Mouse (Mus musculus): ENCODE results near the gene Zfp36. TPM values are rescaled to one million over a fixed set of nuclear protein-coding genes. Genes with fewer than 3 reads are reported as not detected.
"Not testable (repeated sequence)": the region's sequence is repeated elsewhere in the genome, so short reads cannot be mapped to it uniquely, and the experiment has no call there.

The Zfp36 gene
- polyA plus RNA-seq (2012; rRNA removed) = 3.1 and 3.9 TPM in 2 replicates

DNA sequence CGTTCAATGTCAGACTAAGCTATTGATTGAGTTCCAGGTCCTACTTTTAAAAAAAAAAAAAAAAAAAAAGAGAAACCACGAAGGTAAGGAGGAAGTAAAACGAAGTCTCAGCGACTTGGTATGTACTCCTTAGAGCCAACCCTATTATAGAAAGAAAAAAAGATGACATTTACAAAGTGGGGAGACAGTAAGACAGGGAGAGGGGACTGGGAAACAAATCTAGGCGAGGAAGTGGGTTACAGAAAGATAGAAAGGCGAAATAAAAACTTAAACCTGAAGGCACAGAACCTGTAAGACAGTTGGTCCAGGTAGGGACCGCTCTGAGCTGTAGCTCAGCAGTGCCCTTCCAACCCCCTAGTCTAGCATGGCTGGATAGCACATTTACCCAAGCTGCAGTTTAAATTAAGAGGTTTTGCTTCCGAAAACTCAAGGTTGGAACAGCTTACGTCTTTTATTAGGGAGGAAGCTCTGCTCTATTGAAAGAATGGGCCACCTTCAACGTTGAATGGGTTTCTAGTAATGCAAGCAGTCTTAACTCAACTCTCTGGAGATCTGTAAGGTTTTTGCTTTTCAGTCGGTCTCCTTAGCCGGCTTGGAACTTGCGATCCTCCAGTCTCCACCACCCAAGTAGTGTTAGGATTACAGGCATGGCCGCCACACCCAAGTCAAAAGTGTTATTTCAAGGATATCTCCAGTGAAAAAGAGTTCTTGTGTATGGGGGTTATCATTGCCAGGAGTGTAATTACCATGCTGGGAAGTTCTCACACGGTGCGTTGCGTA, at the start of gene Zfp36:
Gene Zfp36, minus strand, starts transcription at position 17 of the 780 bp plus-strand sequence.
- DNase-seq (ENCODE audit: extremely low spot score in 1 of 2, low spot score in 1 of 2) = no peak

- DNase-seq (ENCODE audit: extremely low spot score in 1 of 2, low spot score in 1 of 2) = no peak
These were observed 47.7 kb upstream of the Zfp36 start for GRCm38 (mm10) chr7:28427738-28428137.

GRCm38 (mm10) chr7:28423018-28423417, 43.0 kb upstream of the Zfp36 start:
- no peak for DNase-seq (ENCODE audit: extremely low spot score in 1 of 2, low spot score in 1 of 2)

DNA sequence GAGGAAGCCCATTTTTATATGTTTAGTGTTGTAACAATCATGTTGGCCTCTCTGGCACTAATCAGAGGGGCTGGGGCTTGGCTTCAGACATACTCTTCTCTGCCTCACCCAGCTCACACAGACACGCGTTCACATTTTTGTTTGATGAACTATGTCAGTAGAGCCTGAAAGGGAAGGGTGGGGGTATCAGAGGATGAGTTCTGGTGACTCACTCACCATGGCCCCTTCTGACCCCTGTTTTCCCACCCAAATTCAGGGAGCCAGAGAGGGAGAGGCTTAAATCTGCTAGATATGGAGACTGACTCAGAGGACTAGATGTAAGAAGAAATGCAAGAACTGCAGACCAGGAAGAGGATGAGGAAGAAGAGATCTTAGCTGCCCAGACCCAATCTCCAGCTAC, 39.4 kb upstream of the Zfp36 start:
- no peak for DNase-seq (ENCODE audit: extremely low spot score in 1 of 2, low spot score in 1 of 2)

DNA sequence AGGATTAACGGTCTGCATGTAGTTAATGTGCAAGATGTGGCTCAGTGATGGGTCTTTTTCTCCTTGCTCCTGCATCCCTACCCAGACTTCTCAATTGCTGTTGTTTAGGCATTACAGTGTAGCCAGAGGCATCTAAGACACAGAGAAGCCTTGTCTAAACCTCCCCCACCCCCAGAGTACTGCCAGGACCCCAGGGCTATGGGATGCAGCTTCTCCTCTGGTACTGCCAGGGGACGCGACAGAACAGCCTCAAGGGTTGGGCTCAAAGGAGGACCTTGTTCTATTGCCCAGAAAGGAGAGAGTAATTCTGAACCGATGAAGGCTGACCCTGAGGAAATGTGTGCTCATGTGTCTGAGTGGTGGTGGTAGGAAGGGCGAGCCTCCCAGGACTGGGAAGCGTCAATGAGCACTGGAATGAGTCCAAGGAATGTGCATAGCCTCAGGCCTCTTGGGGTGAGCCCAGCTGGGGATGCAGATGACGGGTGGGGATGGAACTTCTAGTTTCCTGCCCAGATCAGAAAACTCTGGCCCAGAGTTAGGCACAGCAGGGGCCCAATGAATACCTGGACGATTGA, 38.1 kb upstream of the Zfp36 start:
- peak in 1 of 2 experiments; percentile 22 for DNase-seq (ENCODE audit: extremely low spot score in 1 of 2, low spot score in 1 of 2)

- no peak for DNase-seq (ENCODE audit: extremely low spot score in 1 of 2, low spot score in 1 of 2)
These were observed 37.3 kb upstream of the Zfp36 start for GRCm38 (mm10) chr7:28417368-28417767.

GRCm38 (mm10) chr7:28412826-28413225, 32.8 kb upstream of the Zfp36 start:
- no peak for DNase-seq (ENCODE audit: extremely low spot score in 1 of 2, low spot score in 1 of 2)

- no peak for DNase-seq (ENCODE audit: extremely low spot score in 1 of 2, low spot score in 1 of 2)
These were observed 30.9 kb upstream of the Zfp36 start for GRCm38 (mm10) chr7:28410841-28411475.

- DNase-seq (ENCODE audit: extremely low spot score in 1 of 2, low spot score in 1 of 2) = no peak
These were observed 21.9 kb upstream of the Zfp36 start for GRCm38 (mm10) chr7:28401942-28402341.

GRCm38 (mm10) chr7:28401030-28401429, 21.0 kb upstream of the Zfp36 start:
- no peak for DNase-seq (ENCODE audit: extremely low spot score in 1 of 2, low spot score in 1 of 2)

DNA sequence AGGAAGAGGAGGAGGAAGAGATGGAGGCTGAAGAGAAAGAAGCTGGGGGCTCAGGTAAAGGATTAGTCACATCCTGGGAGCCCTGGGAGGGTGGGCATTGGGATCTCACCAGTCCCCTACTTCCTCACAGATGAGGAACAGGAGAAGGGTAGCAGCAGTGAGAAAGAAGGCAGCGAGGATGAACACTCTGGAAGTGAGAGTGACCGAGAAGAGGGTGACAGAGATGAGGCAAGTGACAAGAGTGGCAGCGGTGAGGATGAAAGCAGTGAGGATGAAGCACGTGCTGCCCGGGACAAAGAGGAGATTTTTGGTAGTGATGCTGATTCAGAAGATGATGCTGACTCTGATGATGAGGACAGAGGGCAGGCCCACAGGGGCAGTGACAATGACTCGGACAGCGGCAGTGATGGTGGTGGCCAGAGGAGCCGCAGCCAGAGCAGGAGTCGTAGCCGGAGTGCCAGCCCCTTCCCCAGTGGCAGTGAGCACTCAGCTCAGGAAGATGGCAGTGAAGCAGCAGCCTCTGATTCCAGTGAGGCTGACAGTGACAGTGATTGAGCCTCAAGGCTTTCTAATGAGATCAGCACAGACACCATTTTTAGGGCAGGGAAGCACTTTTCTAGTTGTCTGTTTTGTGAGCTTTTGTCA, 18.8 kb upstream of the Zfp36 start:
- no peak for DNase-seq (ENCODE audit: extremely low spot score in 1 of 2, low spot score in 1 of 2)

DNA sequence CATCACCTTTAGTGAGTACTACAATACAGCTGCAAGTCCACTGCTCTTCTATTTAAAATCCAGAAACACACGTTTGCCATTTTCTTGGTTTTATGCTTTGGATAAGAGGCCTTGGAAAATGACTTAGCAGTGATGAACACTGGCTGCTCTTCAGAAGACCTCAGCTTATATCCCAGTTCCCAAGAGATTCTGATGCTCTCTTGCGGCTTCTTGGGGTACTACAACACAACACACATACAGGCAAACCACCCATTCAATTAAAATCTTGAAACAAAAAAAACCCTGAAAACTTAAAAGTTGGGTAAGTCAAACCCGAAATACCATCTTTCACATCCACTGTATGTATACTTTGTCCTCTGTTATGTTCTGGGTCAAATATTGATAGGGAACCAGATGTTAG, 17.9 kb upstream of the Zfp36 start:
- DNase-seq (ENCODE audit: extremely low spot score in 1 of 2, low spot score in 1 of 2) = peak in 1 of 2 experiments; percentile 60

DNA sequence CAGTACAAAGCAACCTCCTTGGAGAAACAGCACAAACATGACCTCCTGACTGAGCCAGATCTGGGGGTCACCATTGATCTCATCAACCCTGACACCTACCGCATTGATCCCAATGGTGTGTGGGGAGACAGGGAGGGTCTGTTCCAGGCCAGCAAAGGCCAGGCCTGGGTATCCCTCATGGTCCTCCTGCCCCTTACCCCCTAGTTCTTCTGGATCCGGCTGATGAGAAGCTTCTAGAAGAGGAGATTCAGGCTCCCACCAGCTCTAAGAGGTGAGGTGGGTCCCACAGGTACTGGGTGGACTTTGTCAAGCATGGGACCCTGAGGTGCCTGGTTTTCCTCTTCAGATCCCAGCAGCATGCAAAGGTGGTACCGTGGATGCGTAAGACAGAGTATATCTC, 15.4 kb upstream of the Zfp36 start:
- DNase-seq (ENCODE audit: extremely low spot score in 1 of 2, low spot score in 1 of 2) = no peak

GRCm38 (mm10) chr7:28393272-28393951, 13.4 kb upstream of the Zfp36 start:
- no peak for DNase-seq (ENCODE audit: extremely low spot score in 1 of 2, low spot score in 1 of 2)

DNA sequence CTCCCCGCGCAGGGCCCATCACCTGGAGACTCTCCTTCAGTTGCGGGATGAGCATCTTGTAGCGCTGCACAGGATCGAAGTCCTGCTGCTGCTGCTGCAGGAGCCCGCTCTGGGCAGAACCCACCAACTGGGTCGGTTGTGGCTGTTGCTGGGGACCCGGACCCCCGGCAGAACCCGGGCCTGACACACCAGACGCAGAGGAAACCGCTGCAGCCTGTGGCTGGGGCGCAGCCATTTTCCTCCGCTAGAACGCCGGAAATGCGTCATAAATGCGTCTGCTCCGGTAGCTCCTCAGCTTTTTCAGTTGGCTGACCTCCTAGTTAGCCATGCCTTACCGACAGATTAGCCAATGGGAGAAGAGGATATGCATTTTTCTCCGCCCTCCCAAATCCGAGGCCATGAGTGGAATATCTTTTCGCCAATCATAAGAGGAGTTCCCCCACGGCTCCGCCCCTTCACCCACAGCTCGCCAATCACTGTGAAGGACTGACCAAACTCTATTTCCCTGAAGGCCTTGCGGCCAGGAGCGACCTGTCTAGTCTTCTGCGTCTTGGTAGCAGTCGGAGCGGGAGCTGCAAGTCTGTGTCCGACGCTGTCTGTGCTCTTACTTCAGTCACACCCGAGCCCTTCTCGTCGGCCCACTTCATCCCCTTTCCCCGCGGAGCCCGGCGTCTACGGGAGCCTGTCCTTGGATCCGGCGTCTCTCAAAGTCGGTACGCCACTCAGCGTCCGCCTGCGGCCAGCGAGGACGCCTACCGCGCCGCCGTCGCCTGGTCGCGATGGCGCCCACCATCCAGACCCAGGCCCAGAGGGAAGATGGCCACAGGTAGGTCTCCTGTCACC, 12.6 kb upstream of the Zfp36 start, which contains the start of the genes Med29 and Paf1:
Gene Med29, minus strand, starts transcription at position 280 of the 843 bp plus-strand sequence.
Gene Paf1, plus strand, starts transcription at position 523 of the 843 bp plus-strand sequence.
- peak; percentile 98 to 99 for DNase-seq (ENCODE audit: extremely low spot score in 1 of 2, low spot score in 1 of 2)

DNA sequence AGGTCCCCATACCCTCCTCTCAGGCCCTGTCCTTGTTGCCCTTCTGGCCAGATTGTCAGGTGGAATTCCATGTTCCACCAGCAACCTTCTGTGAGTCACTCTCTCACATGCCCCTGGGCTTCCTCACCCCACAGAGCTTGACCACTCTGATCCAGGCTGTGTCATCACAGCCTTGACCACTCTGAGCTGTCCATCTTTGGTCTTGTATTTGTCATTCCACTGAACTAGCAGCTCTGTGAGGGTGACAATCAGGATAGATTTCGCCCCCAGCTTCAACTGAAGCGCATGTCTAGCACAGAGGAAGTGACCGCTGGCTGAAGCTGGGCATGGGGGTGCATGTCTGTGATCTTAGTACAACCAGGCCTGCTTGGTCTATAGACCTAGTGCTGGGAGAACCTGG, 10.3 kb upstream of the Zfp36 start:
- no peak for DNase-seq (ENCODE audit: extremely low spot score in 1 of 2, low spot score in 1 of 2)

DNA sequence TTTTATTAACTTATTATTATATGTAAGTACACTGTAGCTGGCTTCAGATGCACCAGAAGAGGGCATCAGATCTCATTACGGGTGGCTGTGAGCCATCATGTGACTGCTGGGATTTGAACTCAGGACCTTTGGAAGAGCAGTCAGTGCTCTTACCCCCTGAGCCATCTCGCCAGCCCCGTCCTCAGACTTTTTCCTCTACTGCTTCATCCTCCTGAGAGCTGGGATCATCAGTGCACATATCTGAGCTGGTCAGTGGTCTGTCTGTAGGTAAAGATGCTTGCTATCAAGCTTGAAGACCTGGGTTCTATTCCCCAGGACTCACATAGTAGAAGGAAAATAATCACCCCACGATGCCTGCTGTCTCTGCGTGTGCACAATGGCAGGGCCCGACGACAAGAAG, 7.3 kb upstream of the Zfp36 start:
- DNase-seq (ENCODE audit: extremely low spot score in 1 of 2, low spot score in 1 of 2) = not testable (repeated sequence)

GRCm38 (mm10) chr7:28386877-28387276, 6.8 kb upstream of the Zfp36 start:
- not testable (repeated sequence) for DNase-seq (ENCODE audit: extremely low spot score in 1 of 2, low spot score in 1 of 2)

GRCm38 (mm10) chr7:28386462-28386861, 6.4 kb upstream of the Zfp36 start:
- peak; percentile 49 to 82 for DNase-seq (ENCODE audit: extremely low spot score in 1 of 2, low spot score in 1 of 2)

DNA sequence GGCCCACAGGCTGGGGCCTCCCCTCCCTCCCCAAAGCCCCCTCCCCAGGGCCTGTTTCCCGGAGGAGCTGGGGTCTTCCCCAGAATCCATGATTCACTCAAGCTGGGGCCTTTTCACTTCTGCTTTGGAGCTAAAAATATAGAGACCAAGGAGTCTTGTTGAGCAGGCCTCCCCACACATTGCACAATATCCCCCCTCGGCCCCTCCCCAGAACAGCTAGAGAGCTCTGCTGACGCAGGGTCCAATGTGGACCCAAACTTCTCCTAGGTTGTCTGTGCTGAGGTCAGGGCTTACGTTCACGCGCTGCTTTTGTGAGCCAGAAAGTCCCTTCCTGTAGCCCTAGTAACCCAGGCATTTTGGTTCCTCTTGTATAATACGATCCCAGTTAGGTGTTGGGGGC, 6.0 kb upstream of the Zfp36 start:
- DNase-seq (ENCODE audit: extremely low spot score in 1 of 2, low spot score in 1 of 2) = peak in 1 of 2 experiments; percentile 33

Data from frontal cortex, adult 2 months (tissue).